21 mouse cellular contexts compared by ENCODE assay signal in the genomic region with DNA sequence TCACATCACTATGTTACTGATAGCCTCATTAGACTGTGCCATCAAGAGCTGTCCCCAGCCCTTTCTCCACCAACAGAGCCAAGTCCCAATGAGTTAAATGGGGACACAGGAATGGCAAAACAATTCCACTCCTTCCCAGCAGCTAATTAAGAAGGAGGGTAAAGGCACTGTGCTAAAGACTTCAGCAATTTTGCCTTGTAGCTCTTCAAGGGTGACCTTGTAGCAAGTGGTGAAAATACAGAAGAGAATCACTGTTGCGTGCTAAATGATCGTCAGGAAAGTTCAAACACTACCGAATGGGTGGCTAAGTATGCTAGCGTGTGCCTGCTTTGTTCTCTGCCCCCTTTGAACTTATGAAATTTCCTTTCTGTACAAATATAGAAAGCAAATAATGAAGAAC.
A peak's percentile ranks its signal among the peaks of the same experiment; 100 is the strongest.
DNase-seq lines count a peak whose midpoint lies in the region; ATAC-seq and TF ChIP-seq lines count a peak whose summit lies in the region.
"Had no signal": no experiment of that assay in that cellular context is flagged by ENCODE, and none has a peak within 500 bp of the region (broad histone marks: within the 10 kb centered on the region; RNA-seq: fewer than 3 reads in every experiment).

No protein-coding gene starts in this region.

- peak; percentile 49; the same call in 1 of the 2 replicates for ATAC-seq in forebrain, embryonic 12.5 days (ENCODE audit: low FRiP score)
- ATAC-seq in forebrain, postnatal 0 days, result no peak
- ATAC-seq in forebrain, embryonic 14.5 days, result peak; percentile 42
- ATAC-seq in forebrain, embryonic 15.5 days (replicated peaks), result no peak
- no peak for ATAC-seq in midbrain, postnatal 0 days (ENCODE audit: low FRiP score)
- no peak for ATAC-seq in midbrain, embryonic 14.5 days (ENCODE audit: low FRiP score, low TSS enrichment)
- ATAC-seq in erythroid progenitor cell, adult 5-6 weeks (replicated peaks; ENCODE audit: low FRiP score, poor library complexity, severe bottlenecking), result no peak

- TF ChIP-seq POLR2A in brain, embryonic 14.5 days (IDR thresholded peaks at IDR 0.05; ENCODE audit: borderline replicate concordance, extremely low read depth, insufficient read depth, insufficient read length, poor library complexity, severe bottlenecking), result no peak

- H3K9me3 ChIP-seq in forebrain, embryonic 12.5 days, result no peaks in the 10 kb centered on the region
- no peaks in the 10 kb centered on the region for H3K9me3 ChIP-seq in forebrain, postnatal 0 days (ENCODE audit: low read length)
- H3K9me3 ChIP-seq in forebrain, embryonic 14.5 days (replicated peaks; ENCODE audit: control insufficient read depth, low read length), result no peaks in the 10 kb centered on the region
- H3K9me3 ChIP-seq in forebrain, embryonic 15.5 days, result no peaks in the 10 kb centered on the region
- H3K9me3 ChIP-seq in midbrain, postnatal 0 days (ENCODE audit: low read length), result no peaks in the 10 kb centered on the region
- H3K9me3 ChIP-seq in midbrain, embryonic 14.5 days (ENCODE audit: control insufficient read depth, low read length), result no peaks in the 10 kb centered on the region
- H3K9me3 ChIP-seq: embryonic facial prominence, embryonic 13.5 days; embryonic facial prominence, embryonic 15.5 days had no signal

- no peak overlapping the region for H3K4me2 ChIP-seq in forebrain, embryonic 12.5 days
- H3K4me2 ChIP-seq in forebrain, postnatal 0 days (ENCODE audit: low read depth), result no peak overlapping the region
- H3K4me2 ChIP-seq in forebrain, embryonic 14.5 days (ENCODE audit: low read length), result no peak overlapping the region
- H3K4me2 ChIP-seq in forebrain, embryonic 15.5 days (replicated peaks), result no peak overlapping the region
- H3K4me2 ChIP-seq in midbrain, postnatal 0 days (ENCODE audit: low read depth, low read length, poor library complexity, severe bottlenecking), result no peak overlapping the region
- H3K4me2 ChIP-seq in midbrain, embryonic 14.5 days (ENCODE audit: low read length), result no peak overlapping the region
- H3K4me2 ChIP-seq: embryonic facial prominence, embryonic 13.5 days; embryonic facial prominence, embryonic 15.5 days had no signal

- no peak overlapping the region for H3K4me3 ChIP-seq in forebrain, embryonic 12.5 days (replicated peaks)
- no peak overlapping the region for H3K4me3 ChIP-seq in forebrain, postnatal 0 days (ENCODE audit: low read depth, low read length)
- no peak overlapping the region for H3K4me3 ChIP-seq in forebrain, embryonic 14.5 days (ENCODE audit: low read depth, low read length)
- no peak overlapping the region for H3K4me3 ChIP-seq in forebrain, embryonic 15.5 days
- H3K4me3 ChIP-seq in midbrain, postnatal 0 days (ENCODE audit: low read depth, low read length), result no peak overlapping the region
- H3K4me3 ChIP-seq in midbrain, embryonic 14.5 days (replicated peaks; ENCODE audit: low read depth, low read length), result no peak overlapping the region
- H3K4me3 ChIP-seq: embryonic facial prominence, embryonic 13.5 days; embryonic facial prominence, embryonic 15.5 days; erythroblast, embryonic 14.5 days; gastrocnemius, adult 2 months had no signal

- TF ChIP-seq CTCF in forebrain, postnatal 0 days (IDR thresholded peaks at IDR 0.05; ENCODE audit: low read depth), result no peak
- TF ChIP-seq CTCF in midbrain, postnatal 0 days (IDR thresholded peaks at IDR 0.05), result no peak
- no peak for TF ChIP-seq CTCF in brain, embryonic 14.5 days (IDR thresholded peaks at IDR 0.05; ENCODE audit: borderline replicate concordance, extremely low read depth, insufficient read depth, insufficient read length)

- no peaks in the 10 kb centered on the region for H3K36me3 ChIP-seq in forebrain, embryonic 12.5 days (replicated peaks)
- no peaks in the 10 kb centered on the region for H3K36me3 ChIP-seq in forebrain, postnatal 0 days (ENCODE audit: insufficient read depth)
- no peaks in the 10 kb centered on the region for H3K36me3 ChIP-seq in forebrain, embryonic 14.5 days (ENCODE audit: control insufficient read depth, insufficient read depth, low read length)
- no peaks in the 10 kb centered on the region for H3K36me3 ChIP-seq in forebrain, embryonic 15.5 days
- H3K36me3 ChIP-seq in midbrain, postnatal 0 days (ENCODE audit: insufficient read depth, low read length), result no peaks in the 10 kb centered on the region
- no peaks in the 10 kb centered on the region for H3K36me3 ChIP-seq in midbrain, embryonic 14.5 days (ENCODE audit: control insufficient read depth, insufficient read depth, low read length)
- H3K36me3 ChIP-seq: embryonic facial prominence, embryonic 13.5 days; embryonic facial prominence, embryonic 15.5 days had no signal

- DNase-seq in forebrain, postnatal 0 days, result no peak
- no peak for DNase-seq in forebrain, embryonic 14.5 days (ENCODE audit: low spot score)
- peak; percentile 7 for DNase-seq in midbrain, postnatal 0 days (ENCODE audit: low spot score)
- no peak for DNase-seq in midbrain, embryonic 14.5 days
- DNase-seq in brain, embryonic 14.5 days (ENCODE audit: low read depth), result peak; percentile 39
- DNase-seq: adrenal gland, adult 2 months; adrenal gland, postnatal 10 days; adrenal gland, postnatal 25 days; cerebellum, adult 11 months; cerebellum, adult 18-20 months; cerebellum, adult 8-10 months; cerebellum, adult 9-11 months; cerebellum, postnatal 36 days; embryo, embryonic 11 days; gastrocnemius, adult 2 months had no signal

- WGBS in forebrain, embryonic 12.5 days, result 45% methylated on average over 4 of the region's 4 CpGs
- 25% methylated on average over 4 of the region's 4 CpGs for WGBS in forebrain, postnatal 0 days
- WGBS in forebrain, embryonic 14.5 days, result 16% methylated on average over 4 of the region's 4 CpGs
- 19% methylated on average over 4 of the region's 4 CpGs for WGBS in forebrain, embryonic 15.5 days
- 58% methylated on average over 4 of the region's 4 CpGs for WGBS in midbrain, postnatal 0 days
- whole genome bisulfite sequencing in midbrain, embryonic 14.5 days, result 85% methylated on average over 4 of the region's 4 CpGs

- H3K4me1 ChIP-seq in forebrain, embryonic 12.5 days, result peaks cover 4% of the 10 kb centered on the region; the same call in 1 of the 2 replicates
- H3K4me1 ChIP-seq in forebrain, postnatal 0 days (ENCODE audit: insufficient read depth), result no peaks in the 10 kb centered on the region
- H3K4me1 ChIP-seq in forebrain, embryonic 14.5 days (ENCODE audit: control insufficient read depth, insufficient read depth, low read length), result peaks cover 5% of the 10 kb centered on the region; the same call in 1 of the 2 replicates
- H3K4me1 ChIP-seq in forebrain, embryonic 15.5 days, result peaks cover 11% of the 10 kb centered on the region; the same call in 1 of the 2 replicates
- no peaks in the 10 kb centered on the region for H3K4me1 ChIP-seq in midbrain, postnatal 0 days (ENCODE audit: insufficient read depth, low read length)
- no peaks in the 10 kb centered on the region for H3K4me1 ChIP-seq in midbrain, embryonic 14.5 days (ENCODE audit: control insufficient read depth, insufficient read depth, low read length)
- H3K4me1 ChIP-seq: embryonic facial prominence, embryonic 13.5 days; embryonic facial prominence, embryonic 15.5 days had no signal

- H3K9ac ChIP-seq in forebrain, embryonic 12.5 days, result no peak overlapping the region
- H3K9ac ChIP-seq in forebrain, postnatal 0 days, result no peak overlapping the region
- H3K9ac ChIP-seq in forebrain, embryonic 14.5 days (ENCODE audit: low read length), result no peak overlapping the region
- no peak overlapping the region for H3K9ac ChIP-seq in forebrain, embryonic 15.5 days (replicated peaks)
- H3K9ac ChIP-seq in midbrain, postnatal 0 days (replicated peaks; ENCODE audit: low read length, poor library complexity, severe bottlenecking), result no peak overlapping the region
- H3K9ac ChIP-seq in midbrain, embryonic 14.5 days (replicated peaks; ENCODE audit: low read length), result no peak overlapping the region
- H3K9ac ChIP-seq: embryonic facial prominence, embryonic 13.5 days; embryonic facial prominence, embryonic 15.5 days had no signal

- H3K27ac ChIP-seq in forebrain, embryonic 12.5 days, result no peak overlapping the region
- H3K27ac ChIP-seq in forebrain, postnatal 0 days (ENCODE audit: low read depth, low read length), result no peak overlapping the region
- H3K27ac ChIP-seq in forebrain, embryonic 14.5 days (ENCODE audit: low read depth, low read length), result no peak overlapping the region
- H3K27ac ChIP-seq in forebrain, embryonic 15.5 days (replicated peaks), result no peak overlapping the region
- no peak overlapping the region for H3K27ac ChIP-seq in midbrain, postnatal 0 days (ENCODE audit: low read depth, low read length)
- H3K27ac ChIP-seq in midbrain, embryonic 14.5 days (replicated peaks; ENCODE audit: low read depth, low read length), result no peak overlapping the region
- H3K27ac ChIP-seq: embryonic facial prominence, embryonic 13.5 days; embryonic facial prominence, embryonic 15.5 days; gastrocnemius, adult 2 months had no signal

- H3K27me3 ChIP-seq in forebrain, embryonic 12.5 days, result no peaks in the 10 kb centered on the region
- no peaks in the 10 kb centered on the region for H3K27me3 ChIP-seq in forebrain, postnatal 0 days (ENCODE audit: insufficient read depth, low read length)
- no peaks in the 10 kb centered on the region for H3K27me3 ChIP-seq in forebrain, embryonic 14.5 days (replicated peaks; ENCODE audit: control insufficient read depth, insufficient read depth, low read length)
- H3K27me3 ChIP-seq in forebrain, embryonic 15.5 days, result no peaks in the 10 kb centered on the region
- no peaks in the 10 kb centered on the region for H3K27me3 ChIP-seq in midbrain, postnatal 0 days (ENCODE audit: insufficient read depth, low read length)
- no peaks in the 10 kb centered on the region for H3K27me3 ChIP-seq in midbrain, embryonic 14.5 days (ENCODE audit: control insufficient read depth, insufficient read depth, low read length)
- H3K27me3 ChIP-seq: embryonic facial prominence, embryonic 13.5 days; embryonic facial prominence, embryonic 15.5 days had no signal

Comparison
In these comparisons a context has a peak if more than half of its experiments do, and no peak if none do; other contexts are left out.
1. ATAC-seq: peak in forebrain, embryonic 12.5 days (single experiment) and forebrain, embryonic 14.5 days (single experiment); none in forebrain, postnatal 0 days (single experiment), forebrain, embryonic 15.5 days (single experiment), midbrain, postnatal 0 days (single experiment), midbrain, embryonic 14.5 days (single experiment) and erythroid progenitor cell, adult 5-6 weeks (single experiment).
2. DNase-seq: peak in midbrain, postnatal 0 days (single experiment) and brain, embryonic 14.5 days (single experiment); none in forebrain, postnatal 0 days (single experiment), forebrain, embryonic 14.5 days (single experiment) and midbrain, embryonic 14.5 days (single experiment).